Mouse (Mus musculus) liver, adult 2 months (tissue): ENCODE measurements around the gene Tdp2. TPM values are rescaled to one million over a fixed set of nuclear protein-coding genes. Genes with fewer than 3 reads are reported as not detected.

Source experiments
- DNase-seq: peaks from one replicate; pipeline ENCODE4 v3.0.0-alpha.2; 2011; ENCODE audit warnings: low read depth, low spot score; ENCODE audit errors: extremely low read depth
- H3K27ac ChIP-seq: fragments of 200-500 bp; replicated peaks from 2 replicates; pipeline ENCODE4 v1.5.1; 2012; ENCODE audit warnings: low read depth, mild to moderate bottlenecking, control low read depth, inconsistent platforms, low read length; ENCODE audit not compliant: insufficient read depth
- H3K27me3 ChIP-seq: fragments of 200-500 bp; 2 replicates; pipeline ENCODE4 v1.6.1; 2012; ENCODE audit warnings: mild to moderate bottlenecking, moderate library complexity, low read length, inconsistent platforms; ENCODE audit not compliant: control insufficient read depth, insufficient read depth
- H3K36me3 ChIP-seq: fragments of 200-500 bp; 2 replicates; pipeline ENCODE4 v1.6.1; 2012; ENCODE audit warnings: low read length, inconsistent platforms; ENCODE audit not compliant: control insufficient read depth, insufficient read depth
- H3K4me1 ChIP-seq: fragments of 200-500 bp; 2 replicates; pipeline ENCODE4 v1.6.1; 2011; ENCODE audit warnings: low read length; ENCODE audit not compliant: control insufficient read depth, insufficient read depth
- H3K4me3 ChIP-seq: fragments of 200-500 bp; 2 replicates; pipeline ENCODE4 v1.5.1; 2011; ENCODE audit warnings: low read depth, mild to moderate bottlenecking, control low read depth, low read length, moderate library complexity; ENCODE audit not compliant: insufficient read depth
- H3K79me2 ChIP-seq: fragments of 200-500 bp; 2 replicates; pipeline ENCODE4 v1.6.1; 2012; ENCODE audit warnings: inconsistent platforms, mild to moderate bottlenecking, low read length, moderate library complexity; ENCODE audit not compliant: control insufficient read depth, insufficient read depth
- H3K9ac ChIP-seq: fragments of 200-500 bp; 2 replicates; pipeline ENCODE4 v1.6.1; 2012; ENCODE audit warnings: low read depth, mild to moderate bottlenecking, control low read depth, inconsistent platforms, low read length
- CTCF ChIP-seq: fragments of 200-500 bp; IDR thresholded peaks from 2 replicates; pipeline ENCODE4 v1.5.1; 2011; ENCODE audit warnings: low read depth, low read length, control low read depth
- POLR2A ChIP-seq: fragments of 200-500 bp; IDR thresholded peaks from 2 replicates; pipeline ENCODE4 v1.6.1; 2011; ENCODE audit warnings: low read length, control low read depth; ENCODE audit not compliant: insufficient read depth; ENCODE audit errors: extremely low read depth
- WGBS: fragments of 180-500 bp; shearing (Covaris S2); methylation state at CpG from one replicate; pipeline ENCODE4 v1.1.7; 2018; 5-methylcytosine and 5-hydroxymethylcytosine counted together
- polyA plus RNA-seq: library from polyadenylated mRNA; depleted of rRNA; stranded (reverse); fragments of >200 nt; gene quantifications from 2 replicates; pipeline ENCODE4 v1.2.3, GENCODE M21; 2012
- total RNA-seq: library from RNA; depleted of rRNA; stranded (reverse); fragments of >200 nt; gene quantifications from 2 replicates; pipeline ENCODE4 v1.2.3, GENCODE M21; 2014

Gene Tdp2
- total and polyA plus RNA-seq, 2 experiments, result 18.6 to 29.4 TPM

GRCm38 (mm10) chr13:24798686-24799085 lies 32.8 kb upstream of the Tdp2 start:
- no peak overlapping the region for H3K4me3 ChIP-seq
- no peaks in the 10 kb centered on the region for H3K36me3 ChIP-seq
- 95% methylated on average over 4 of the region's 4 CpGs for WGBS
- H3K79me2 ChIP-seq, result peaks cover 14% of the 10 kb centered on the region
- no peaks in the 10 kb centered on the region for H3K27me3 ChIP-seq
- H3K4me1 ChIP-seq, result peaks cover 1% of the 10 kb centered on the region; the same call in 1 of the 2 replicates
- TF ChIP-seq POLR2A (no peak), CTCF (no peak)
- no peak overlapping the region for H3K27ac ChIP-seq
- H3K9ac ChIP-seq, result no peak overlapping the region
- DNase-seq, result no peak

- H3K36me3 ChIP-seq, result no peaks in the 10 kb centered on the region
- no peak overlapping the region for H3K4me3 ChIP-seq
- H3K9ac ChIP-seq, result peak overlapping the region; percentile 41; the same call in 1 of the 2 replicates
- peaks cover 14% of the 10 kb centered on the region for H3K79me2 ChIP-seq
- peak overlapping the region; percentile 82 for H3K27ac ChIP-seq
- 48% methylated on average over 5 of the region's 5 CpGs for WGBS
- H3K27me3 ChIP-seq, result no peaks in the 10 kb centered on the region
- no peak for DNase-seq
- peaks cover 1% of the 10 kb centered on the region; the same call in 1 of the 2 replicates for H3K4me1 ChIP-seq
- TF ChIP-seq POLR2A (no peak), CTCF (no peak)
Observed at GRCm38 (mm10) chr13:24799378-24799777, 32.1 kb upstream of the Tdp2 start.

DNA sequence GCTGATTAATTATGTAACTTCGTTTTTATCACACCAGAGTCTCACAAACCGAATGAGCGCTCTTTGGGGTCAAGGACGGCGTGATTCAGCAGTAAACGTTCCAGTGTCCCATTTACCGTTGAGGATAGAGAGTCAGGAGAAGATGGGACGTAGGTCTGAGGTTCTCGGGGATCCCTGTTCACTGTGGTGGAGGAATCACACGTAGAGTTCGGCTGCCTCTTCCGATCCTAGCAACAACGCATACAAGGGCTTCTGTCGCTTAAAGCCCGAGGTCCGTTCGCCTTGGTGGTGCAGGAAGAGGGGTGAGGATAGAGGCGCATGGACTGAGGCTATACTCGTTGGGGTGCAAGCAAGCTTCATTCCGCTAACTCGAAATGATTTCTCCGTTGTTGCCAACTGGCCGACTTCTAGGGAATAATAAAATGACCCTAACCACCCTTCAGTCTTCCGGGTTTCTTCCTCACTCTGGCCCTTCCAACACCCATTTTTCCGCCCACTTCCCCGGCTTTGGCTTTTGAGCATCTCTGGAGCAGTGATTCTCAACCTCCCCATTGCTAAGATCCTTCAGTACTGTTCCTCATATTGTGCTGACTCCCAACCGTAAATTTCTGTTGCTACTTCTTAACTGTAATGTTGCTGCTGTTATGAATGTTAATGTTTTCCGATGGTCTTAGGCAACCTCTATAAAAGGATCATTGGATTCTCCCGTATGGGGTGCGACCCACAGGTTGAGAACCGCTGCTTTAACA lies 31.4 kb upstream of the Tdp2 start:
- peaks cover 14% of the 10 kb centered on the region for H3K79me2 ChIP-seq
- peaks cover 6% of the 10 kb centered on the region; the same call in 1 of the 2 replicates for H3K4me1 ChIP-seq
- H3K27me3 ChIP-seq, result no peaks in the 10 kb centered on the region
- H3K27ac ChIP-seq, result peak overlapping the region; percentile 90
- H3K36me3 ChIP-seq, result peaks cover 3% of the 10 kb centered on the region; the same call in 1 of the 2 replicates
- H3K4me3 ChIP-seq, result peak overlapping the region; percentile 45
- TF ChIP-seq POLR2A (0 out of 2 replicates have a peak, but pooled peaks have one; percentile 32), CTCF (no peak)
- WGBS, result under 1% methylated on average over 31 of the region's 31 CpGs
- peak overlapping the region; percentile 70 for H3K9ac ChIP-seq
- DNase-seq, result peak; percentile 90

DNA sequence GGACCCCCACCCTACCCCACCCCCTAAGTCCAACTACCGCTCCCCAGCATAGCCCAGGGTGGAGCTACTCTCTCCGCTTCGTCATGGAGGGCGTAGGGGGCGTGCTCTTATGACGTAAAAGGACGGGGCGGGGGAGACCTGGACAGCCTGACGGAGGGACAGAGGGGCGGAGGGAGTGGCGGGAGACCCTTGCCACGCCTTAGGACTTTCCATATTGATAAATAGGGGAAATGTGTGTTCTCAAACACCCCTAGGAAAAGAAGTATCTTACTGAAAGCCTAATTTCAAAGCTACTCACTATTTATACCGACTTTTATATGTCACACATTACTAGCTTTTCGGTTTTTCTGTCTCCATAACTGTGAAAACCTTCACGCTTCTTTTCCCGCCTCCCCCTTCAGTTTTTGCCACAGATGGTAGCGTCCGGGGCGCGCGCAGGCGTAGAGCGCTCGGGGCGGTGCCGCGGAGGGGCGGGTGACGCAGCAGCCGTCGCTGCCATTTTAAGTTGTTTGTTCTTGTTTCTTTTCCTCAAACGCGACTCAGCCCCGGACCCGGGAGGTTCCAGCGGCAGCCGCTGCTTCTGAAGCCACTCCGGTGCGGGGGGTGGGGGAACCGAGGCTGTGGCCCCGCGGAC lies 30.7 kb upstream of the Tdp2 start:
- peaks cover 9% of the 10 kb centered on the region for H3K36me3 ChIP-seq
- peaks cover 10% of the 10 kb centered on the region; the same call in 1 of the 2 replicates for H3K4me1 ChIP-seq
- peak overlapping the region; percentile 100 for H3K9ac ChIP-seq
- H3K4me3 ChIP-seq, result peak overlapping the region; percentile 99
- peak; percentile 90 for DNase-seq
- peak; percentile 100 for TF ChIP-seq POLR2A
- no peak for TF ChIP-seq CTCF
- WGBS, result 1% methylated on average over 42 of the region's 42 CpGs
- H3K27ac ChIP-seq, result peak overlapping the region; percentile 97
- peaks cover 14% of the 10 kb centered on the region for H3K79me2 ChIP-seq
- H3K27me3 ChIP-seq, result no peaks in the 10 kb centered on the region

DNA sequence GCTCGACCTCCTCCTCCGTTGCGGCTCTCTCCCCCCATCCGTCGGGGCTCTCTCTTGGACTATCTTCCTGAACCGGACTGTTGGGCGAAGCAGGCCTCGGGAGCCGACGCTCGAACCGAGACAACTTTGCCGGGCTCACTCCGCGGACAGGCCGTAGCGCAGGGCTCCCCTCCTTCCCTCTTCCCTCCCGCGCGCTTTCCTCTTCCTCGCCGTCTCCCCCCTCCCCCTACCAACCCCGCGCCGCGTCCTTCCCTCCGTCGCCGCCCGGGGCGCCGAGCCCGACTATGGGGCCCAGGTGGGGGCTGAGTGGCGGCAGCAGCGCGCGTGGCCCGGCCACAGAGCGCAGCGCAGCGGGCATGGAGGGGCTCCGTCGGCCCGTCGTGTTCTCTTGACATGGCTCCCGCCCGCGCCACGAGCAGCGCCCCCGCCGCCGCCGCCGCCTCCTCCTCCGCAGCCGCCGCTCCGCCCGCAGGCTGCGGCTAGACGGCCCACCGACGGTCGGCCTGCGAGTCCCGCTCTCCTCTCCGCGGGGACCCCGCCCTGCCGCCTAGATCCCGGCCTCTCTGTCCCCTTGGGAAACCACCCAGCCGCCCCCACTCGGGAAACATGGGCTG lies 30.1 kb upstream of the Tdp2 start, which contains the start of gene BC005537:
Gene BC005537 (plus strand): TSS at position 350 of the 614 bp plus-strand sequence.
- Histone ChIP-seq H3K27me3 (no peaks in the 10 kb centered on the region), H3K9ac (peak within 1 kb of the TSS; percentile 100), H3K79me2 (peaks cover 14% of the 10 kb centered on the region), H3K36me3 (peaks cover 10% of the 10 kb centered on the region), H3K4me3 (peak within 1 kb of the TSS; percentile 99), H3K27ac (peak within 1 kb of the TSS; percentile 97), H3K4me1 (peaks cover 12% of the 10 kb centered on the region; the same call in 1 of the 2 replicates)
- TF ChIP-seq CTCF (no peak), POLR2A (no peak)
- 1% methylated on average over 62 of the region's 74 CpGs for WGBS
- no peak for DNase-seq
